Mouse (Mus musculus) spleen, postnatal 10 days (tissue): ENCODE data around the gene Camk2d.

ENCODE experiments used
- DNase-seq, 2 experiments: peaks; one replicate each; pipeline ENCODE4 v3.0.0; 2021 to 2022; ENCODE audit warnings: low spot score in 2 of 2

Gene Camk2d

GRCm38 (mm10) chr3:126690627-126691505, 94.8 kb downstream of the Camk2d start:
- peak in 1 of 2 experiments; percentile 27 for DNase-seq

- DNase-seq = no peak
Observed at GRCm38 (mm10) chr3:126691565-126691964, 95.5 kb downstream of the Camk2d start.

GRCm38 (mm10) chr3:126692797-126693196, 96.7 kb downstream of the Camk2d start:
- no peak for DNase-seq

- DNase-seq = no peak
Observed at GRCm38 (mm10) chr3:126693302-126693701, 97.2 kb downstream of the Camk2d start.

- no peak for DNase-seq
Observed at GRCm38 (mm10) chr3:126695456-126696293, 99.6 kb downstream of the Camk2d start.

- peak in 1 of 2 experiments; percentile 49 for DNase-seq
Observed at GRCm38 (mm10) chr3:126696620-126697019, 100.5 kb downstream of the Camk2d start.

- no peak for DNase-seq
Observed at GRCm38 (mm10) chr3:126699740-126700139, 103.6 kb downstream of the Camk2d start.

GRCm38 (mm10) chr3:126701067-126701466, 105.0 kb downstream of the Camk2d start:
- DNase-seq = no peak

GRCm38 (mm10) chr3:126701586-126701985, 105.5 kb downstream of the Camk2d start:
- DNase-seq = no peak

GRCm38 (mm10) chr3:126705490-126705889, 109.4 kb downstream of the Camk2d start:
- DNase-seq = no peak

GRCm38 (mm10) chr3:126714281-126714680, 118.2 kb downstream of the Camk2d start:
- DNase-seq = no peak

GRCm38 (mm10) chr3:126723021-126723449, 126.9 kb downstream of the Camk2d start:
- DNase-seq = no peak

GRCm38 (mm10) chr3:126723458-126723857, 127.4 kb downstream of the Camk2d start:
- no peak for DNase-seq

- no peak for DNase-seq
Observed at GRCm38 (mm10) chr3:126725647-126726046, 129.5 kb downstream of the Camk2d start.

GRCm38 (mm10) chr3:126727387-126727786, 131.3 kb downstream of the Camk2d start:
- no peak for DNase-seq

GRCm38 (mm10) chr3:126730411-126730810, 134.3 kb downstream of the Camk2d start:
- no peak for DNase-seq

GRCm38 (mm10) chr3:126732323-126732722, 136.2 kb downstream of the Camk2d start:
- DNase-seq = no peak

- no peak for DNase-seq
Observed at GRCm38 (mm10) chr3:126734533-126734932, 138.4 kb downstream of the Camk2d start.

- DNase-seq = no peak
Observed at GRCm38 (mm10) chr3:126735211-126735610, 139.1 kb downstream of the Camk2d start.

GRCm38 (mm10) chr3:126737128-126737527, 141.0 kb downstream of the Camk2d start:
- DNase-seq = no peak

GRCm38 (mm10) chr3:126740146-126740545, 144.0 kb downstream of the Camk2d start:
- no peak for DNase-seq

- no peak for DNase-seq
Observed at GRCm38 (mm10) chr3:126744432-126745133, 148.5 kb downstream of the Camk2d start.
